Mouse (Mus musculus) spleen, adult 18-20 months (tissue): ENCODE results near the gene Irf2bpl.

Experiments used
- DNase-seq, 2 experiments: peaks; one replicate each; pipeline ENCODE4 v3.0.0; 2022; ENCODE audit warnings: mixed read lengths in 2 of 2

Gene Irf2bpl

DNA sequence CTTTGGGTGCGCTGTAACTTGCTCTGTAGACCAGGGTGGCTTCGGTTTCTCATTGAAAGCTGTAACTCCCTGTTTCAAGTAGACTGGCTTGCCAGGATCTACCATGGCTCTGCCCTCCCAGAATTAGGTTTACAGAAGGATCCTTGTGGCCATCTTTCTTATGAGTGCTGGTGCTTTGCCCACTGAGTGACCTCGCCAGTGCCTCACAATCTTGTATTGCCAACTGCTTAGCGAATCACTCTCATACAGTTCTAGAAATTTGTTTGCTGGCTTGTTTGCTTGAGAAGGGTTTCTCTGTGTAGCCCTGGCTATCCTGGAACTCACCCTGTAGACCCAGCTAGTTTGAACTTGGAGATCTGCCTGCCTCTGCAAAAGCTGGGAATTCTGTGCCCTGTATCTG lies 26.1 kb downstream of the Irf2bpl start:
- DNase-seq: no peak

DNA sequence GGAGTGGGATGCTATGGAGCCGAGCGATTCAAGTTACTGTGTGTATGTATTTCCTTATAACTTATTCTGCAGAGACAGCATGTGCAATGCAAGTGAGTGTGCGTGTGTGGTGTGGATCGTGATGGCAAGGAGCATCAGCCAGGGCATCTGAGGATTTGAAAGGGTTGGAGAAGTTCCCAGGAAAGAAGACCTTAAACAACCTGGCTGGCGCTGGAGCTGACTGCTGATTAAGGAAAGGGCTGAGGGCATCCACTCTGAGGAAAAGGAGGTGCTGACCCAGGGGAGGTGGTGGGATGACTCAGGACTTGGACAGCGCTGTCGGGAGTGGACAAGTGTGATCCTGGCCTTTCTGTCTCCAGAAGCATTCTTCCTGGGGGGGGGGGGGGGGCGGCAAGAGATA lies 27.3 kb downstream of the Irf2bpl start:
- DNase-seq: no peak

DNA sequence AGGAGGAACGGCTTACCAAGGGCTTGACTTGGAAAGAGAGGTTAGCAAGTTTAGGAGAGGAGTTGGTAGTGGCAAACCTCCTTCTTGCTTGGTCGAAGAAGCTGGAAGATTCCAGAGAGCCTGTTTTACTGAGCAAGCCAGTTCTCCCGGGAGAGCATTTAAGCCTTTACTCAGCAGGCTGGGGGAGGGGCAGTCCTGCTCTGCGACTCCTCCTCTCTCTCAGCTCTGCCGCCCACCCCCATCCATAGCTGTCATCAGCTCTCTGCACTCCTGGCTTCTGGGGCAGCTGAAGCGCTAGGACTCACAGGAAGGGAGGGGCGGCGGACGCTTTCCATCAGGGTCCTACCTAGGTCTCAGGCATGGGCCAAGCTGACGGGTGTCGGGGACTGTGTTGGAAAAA lies 28.9 kb downstream of the Irf2bpl start:
- DNase-seq: no peak

DNA sequence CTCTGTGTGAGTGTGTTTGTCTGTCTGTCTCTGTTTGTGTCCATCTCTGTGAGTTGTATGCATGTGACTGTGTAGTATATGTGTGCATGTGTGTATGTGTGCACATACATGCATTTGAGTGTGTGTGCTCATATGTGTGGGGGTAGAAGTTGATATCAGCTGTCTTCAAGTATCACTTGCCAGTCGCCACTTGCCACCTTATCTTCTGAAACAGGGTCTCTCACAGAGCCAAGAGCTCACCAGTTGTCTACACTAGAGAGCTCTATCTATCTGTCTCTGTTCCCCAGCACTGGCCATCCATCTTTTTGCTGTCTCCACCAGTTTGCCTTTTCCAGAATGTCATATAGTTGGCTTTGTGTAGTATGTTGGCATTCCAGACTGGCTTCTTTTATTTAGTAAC lies 31.1 kb downstream of the Irf2bpl start:
- DNase-seq: no peak

DNA sequence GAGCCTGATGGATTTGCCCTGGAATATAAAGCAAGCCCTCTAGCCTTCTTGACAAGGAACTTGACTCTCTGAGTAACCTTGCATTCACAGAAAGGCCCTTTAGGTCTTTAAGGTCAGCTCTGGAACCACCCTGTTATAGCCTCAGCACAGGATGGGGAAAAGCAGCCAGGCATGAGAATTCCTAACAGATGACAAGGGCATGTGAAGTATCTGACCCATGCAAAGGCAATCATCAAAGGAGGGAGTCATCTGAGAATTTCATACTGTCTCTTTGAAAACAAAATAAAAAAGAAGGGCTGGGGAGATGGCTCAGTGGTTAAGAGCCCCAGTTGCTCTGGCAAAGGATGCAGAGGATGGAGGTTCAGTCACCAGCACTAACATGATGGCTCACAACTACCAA lies 33.3 kb downstream of the Irf2bpl start:
- no peak for DNase-seq

DNA sequence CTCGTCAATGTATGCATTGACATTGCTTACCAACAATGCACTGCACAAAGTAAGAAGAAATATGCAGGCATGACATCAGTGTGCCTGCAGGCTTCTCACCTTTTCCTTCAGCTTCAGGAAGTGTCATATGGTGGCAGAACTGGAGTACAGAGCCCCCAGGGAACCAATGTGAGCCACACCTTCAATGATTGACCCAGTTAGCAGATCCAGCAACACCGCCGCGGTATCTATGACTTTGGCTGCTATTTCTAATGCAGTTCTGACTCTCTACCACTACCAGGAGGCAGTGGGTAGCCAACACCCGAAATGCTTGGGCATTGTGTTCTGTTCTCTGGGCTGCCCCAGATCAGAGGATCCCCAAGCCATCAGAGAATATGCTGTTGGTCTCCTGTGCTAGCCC lies 33.9 kb downstream of the Irf2bpl start:
- no peak for DNase-seq

DNA sequence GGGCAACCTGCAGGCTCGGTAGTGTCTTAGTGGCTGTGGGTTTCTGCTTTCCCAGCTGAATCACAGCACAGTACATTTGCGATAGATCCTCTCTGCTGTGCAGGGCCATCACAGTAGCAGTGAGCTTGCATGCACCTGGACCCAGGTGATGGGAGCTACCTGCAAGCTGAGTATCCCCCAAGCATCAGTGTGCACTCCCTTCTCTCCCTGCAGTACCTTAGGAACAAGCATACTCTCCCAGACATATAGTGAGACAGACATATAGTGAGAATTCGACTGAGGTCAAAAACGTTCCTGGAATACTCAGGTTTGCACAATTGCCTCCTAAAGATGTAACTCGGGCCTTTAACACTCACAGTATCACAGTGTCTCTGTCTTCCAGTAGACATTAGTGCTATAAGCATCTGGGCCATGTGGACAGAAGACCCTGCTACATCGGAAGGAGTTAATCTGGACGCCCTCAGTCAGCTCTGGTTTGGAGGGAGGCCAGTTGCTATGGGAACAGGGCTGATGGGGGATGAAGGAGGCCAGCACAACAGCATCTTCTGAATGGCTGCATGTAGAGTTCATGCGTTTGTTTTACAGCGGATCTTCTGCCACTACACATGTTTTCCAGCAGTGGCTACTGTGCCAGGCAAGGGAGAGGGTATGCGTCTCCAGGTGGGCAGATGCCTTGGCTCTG lies 34.5 kb downstream of the Irf2bpl start:
- no peak for DNase-seq

DNA sequence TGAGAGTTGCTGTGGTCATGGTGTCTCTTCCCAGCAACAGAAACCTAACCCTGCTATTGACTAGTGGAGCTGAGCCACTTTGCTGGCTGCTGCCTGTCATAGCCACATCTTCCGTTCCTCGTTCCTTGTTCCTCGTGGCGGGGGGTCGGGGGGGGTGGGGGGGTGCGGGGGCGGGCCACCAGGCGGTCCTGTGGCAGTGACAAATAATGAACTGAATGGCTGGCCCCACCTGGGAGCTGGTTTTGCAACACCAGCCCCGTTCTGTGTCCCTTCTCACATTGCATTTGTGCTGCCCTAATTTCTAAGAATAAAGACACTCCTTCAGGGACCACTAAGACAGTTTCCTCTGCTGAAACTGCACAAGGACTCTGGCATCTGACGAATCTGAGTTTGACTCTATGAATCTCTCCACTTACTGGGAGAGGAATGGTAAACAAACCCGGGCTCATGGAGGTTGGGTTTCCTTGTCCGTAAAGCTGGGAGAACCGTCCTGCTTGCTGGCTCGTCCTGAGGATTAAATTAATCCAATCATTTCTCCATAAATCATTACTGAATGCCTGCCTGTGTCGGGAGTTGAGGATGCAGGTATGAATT lies 41.6 kb downstream of the Irf2bpl start:
- DNase-seq: no peak

DNA sequence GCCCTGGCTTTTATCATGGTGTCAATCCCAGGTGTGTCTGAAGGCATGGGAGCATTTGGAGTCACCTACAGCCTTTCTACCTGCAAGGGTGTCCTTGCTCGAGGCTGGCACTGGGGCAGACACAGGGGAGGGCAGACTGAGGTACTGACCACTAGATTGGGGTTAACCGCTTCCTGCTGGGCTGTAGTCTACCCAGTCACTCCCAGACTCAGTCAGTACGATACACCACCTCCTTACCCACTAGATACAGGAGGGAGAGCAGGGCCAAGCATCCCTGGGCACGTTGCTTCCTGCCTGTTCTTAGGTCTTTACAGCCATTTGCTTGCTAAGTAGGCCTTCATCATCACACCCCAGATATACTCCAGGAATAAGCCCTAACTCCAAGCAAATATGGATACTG lies 44.1 kb downstream of the Irf2bpl start:
- DNase-seq: no peak

DNA sequence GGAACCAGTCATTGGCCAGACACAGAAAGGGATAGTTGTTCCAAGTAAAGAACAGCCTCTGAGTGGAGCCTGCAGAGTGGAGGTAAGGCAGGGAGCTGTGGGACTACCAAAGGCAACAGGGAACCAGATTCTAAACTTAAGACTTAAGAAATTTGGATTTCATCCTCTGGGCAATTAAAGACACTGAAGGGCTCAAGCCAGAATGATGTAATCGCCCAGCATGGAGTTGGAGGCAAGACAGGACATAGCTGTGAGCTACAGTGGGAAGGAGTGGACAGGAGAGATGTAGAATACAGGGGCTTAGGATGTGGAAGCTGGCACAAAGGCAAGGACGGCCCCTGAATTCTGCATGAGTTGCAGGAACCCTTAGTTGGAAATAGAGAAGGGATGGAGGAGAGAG lies 46.4 kb downstream of the Irf2bpl start:
- no peak for DNase-seq

DNA sequence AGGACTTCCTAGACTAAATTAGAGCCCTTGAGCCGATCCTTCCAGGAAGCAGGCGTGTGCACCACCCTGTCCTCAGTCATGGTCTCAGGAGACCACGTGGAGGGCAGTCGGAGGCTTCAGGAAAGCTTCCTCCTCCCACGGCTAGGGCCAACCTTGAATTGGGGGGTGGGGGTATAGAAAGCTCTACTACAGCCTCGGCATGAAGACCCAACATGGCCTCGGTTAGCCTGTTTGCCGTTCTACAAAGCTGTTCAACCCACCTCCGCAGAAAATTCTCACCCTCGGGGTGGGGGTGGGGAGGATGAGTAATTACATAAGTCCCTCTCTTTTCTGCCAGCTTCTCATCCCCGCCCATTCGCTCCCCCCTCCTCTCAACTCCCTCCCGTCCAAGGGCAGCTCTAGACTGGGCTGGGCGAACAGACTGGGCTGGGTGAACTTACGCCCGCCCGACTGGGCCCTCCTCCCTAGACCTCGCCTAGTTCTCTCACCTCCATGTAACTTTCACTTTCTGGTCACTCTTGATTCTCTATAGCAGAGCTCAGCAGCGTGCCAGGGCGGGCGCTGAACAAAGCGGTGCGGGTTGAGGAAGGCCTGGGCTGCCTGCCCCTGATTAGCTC lies 48.1 kb downstream of the Irf2bpl start:
- DNase-seq: peak; percentile 77 to 79

DNA sequence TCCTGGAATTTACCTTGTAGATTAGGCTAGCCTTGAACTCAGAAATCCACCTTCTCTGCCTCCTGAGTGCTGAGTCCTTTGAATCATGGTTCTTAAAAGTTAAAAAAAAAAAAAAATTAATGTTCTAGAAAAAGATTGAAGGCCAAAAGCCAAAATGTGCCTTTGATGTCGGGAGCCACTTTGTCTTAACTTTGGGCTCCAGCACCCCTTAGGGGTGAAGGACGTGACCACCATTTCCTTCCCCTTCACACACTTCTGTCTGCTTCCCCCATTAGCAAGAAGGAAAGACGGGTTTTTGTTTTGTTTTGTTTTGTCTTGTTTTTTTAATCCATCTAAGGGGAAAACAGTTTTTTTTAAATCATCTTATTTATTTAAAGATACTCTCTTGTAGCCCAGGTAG lies 48.7 kb downstream of the Irf2bpl start:
- DNase-seq: no peak

DNA sequence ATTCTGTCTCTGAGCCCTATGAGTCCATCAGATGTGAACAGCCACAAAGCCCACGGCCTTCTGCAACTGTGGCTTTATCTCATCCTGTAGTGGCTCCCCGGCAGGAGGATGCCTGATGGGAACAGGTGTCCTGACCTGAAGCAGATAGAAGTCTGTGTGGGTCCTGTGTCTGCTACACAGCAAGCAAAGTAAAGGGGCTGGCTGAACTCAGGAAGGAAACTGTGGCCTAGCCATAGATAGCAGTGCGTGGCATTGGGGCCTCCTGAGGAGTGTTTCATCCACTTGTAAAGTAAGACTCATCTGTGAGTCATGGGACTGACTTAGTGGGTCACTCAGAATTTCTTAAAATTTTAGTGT lies 50.2 kb downstream of the Irf2bpl start:
- DNase-seq: peak; percentile 48 to 49

DNA sequence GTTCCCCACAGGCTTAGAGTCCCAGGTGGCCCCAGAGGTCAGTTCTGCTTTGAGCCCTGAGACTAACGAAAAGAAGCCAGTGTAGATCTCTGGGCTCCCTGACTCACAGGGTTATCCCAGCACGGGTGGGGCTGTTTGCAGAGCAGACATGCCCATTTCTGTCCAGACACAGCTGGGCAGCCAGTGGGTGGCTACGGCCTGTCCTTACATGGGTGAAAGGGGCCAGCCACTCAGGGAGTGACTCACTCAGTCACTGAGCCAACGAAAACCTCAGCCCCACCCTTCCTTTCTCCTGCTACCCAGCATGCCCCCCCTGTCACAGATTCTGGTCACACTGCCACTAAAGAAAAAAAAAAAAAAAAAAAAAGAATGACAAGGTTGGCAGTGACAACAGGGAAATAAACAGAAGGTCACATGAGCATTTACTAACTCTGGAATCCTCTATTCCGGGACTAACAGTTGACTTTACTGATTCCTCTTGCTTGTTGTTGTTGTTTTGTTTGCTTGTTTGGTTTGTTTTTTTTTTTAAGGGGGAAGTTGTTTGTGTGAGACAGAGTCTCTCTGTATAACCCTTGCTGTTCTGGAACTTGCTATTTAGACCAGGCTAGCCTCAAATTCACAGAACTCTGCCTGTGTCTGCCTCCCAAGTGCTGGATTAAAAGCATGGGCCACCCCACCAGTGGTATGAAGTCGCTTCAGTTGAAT lies 50.7 kb downstream of the Irf2bpl start:
- DNase-seq: peak; percentile 65 to 79

DNA sequence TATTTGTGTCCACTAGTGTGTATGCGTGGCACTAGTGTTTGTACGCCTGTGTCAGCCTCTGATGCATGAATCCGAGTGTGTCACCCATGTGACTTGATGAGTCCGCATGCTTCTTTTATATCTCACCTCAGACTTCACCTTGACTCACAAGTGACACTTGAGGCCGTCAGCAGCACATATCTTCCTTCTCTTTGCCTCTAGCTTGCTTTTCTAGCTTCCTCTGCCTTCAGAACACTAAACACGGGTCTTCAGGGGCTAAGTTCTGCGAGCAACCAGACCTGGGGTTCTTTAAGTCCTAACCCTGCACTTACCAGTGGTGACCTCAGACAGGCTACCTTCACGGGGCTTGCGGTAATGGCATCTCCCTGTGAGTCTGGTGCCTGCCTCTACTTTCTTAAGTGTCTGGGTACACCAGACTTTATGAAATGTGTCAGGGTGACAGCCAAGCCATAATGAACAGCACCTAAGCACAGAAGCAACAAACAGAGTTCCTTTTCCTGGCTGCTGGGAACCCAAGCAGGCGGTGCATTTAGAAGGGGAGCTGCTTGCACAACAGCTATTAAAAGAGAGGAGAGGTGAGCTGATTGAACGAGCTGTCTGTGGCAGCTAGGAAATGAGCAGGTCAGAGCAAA lies 51.9 kb downstream of the Irf2bpl start:
- DNase-seq: no peak

DNA sequence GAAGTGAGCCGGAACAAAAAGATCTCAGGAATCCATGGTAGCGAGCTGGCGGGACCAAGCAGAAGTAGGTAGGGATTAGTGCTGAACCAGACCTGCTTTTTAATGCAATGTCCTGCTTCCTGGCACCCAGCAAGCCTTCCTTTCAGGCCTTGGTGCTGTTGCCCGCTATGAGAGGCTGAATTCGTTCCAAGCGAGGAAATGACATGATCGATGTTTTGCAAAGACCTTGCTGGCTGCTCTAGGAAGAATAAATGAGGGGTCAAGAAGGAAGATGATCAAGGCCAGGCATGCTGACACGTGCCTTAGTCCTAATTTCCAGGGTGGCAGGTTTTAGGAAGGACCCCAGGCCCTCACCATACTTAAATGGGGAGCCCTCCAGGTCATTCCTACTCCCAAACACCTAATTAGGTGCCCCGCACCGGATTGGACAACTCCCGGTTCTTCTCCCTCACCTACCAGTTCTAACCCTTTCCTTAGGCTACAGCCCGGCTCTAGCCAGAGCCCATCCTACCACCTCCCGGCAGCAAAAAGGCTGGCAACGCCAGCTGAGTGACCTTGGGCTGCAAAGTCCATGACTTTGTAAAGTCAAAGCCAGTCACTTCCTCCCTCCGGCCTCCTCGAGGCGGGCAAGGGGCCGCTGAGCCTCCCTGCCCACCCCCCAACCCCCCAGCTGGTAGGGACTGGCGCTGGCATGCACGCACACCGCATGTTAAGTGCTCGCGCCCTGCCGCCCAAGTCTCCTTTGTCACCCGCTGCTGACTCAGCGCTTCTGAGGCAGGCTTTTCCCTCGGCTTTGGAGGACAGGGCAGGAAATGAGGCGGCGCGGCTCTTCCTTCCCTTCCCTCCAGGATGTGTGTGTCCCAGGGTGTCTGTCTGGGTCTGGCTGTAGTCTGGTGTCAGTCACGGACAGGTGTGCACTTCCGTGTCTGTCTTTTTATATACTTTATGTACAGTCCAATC lies 52.7 kb downstream of the Irf2bpl start:
- peak in 1 of 2 experiments; percentile 34 for DNase-seq
